In the genomic region with DNA sequence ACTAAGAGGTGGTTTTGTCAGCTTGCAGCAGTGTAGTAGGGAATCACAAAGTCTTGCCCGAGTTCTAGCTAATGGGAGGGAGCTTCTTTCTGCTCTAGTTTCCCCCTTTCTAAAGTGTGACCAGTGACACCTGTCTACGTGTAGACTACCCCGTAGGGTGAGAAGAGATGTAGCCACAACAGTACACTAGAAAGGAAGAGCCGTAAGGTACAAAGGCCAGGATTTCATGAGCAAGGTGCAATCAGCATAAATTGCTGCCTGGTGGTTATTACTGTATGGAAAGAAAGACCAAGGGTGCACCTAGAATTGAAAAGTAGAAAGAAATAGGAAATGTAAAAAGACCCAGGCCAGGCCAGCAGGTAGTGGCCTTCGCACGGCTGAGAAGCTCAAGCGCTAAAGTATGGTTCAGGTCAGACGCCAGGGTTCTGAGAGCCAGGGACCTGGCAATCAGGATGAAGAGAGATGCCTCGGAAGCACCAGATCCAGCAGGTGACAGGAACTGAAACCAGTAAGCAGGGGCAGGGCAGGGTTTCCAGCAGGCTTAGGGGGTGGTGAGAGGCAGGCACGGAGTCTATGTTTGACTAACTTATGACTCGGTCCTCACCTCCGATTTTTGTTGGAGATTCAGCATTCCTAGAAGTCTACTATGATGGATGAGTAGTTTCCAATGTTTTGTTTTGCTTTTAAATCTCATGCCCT, we compare ENCODE assay signal across 24 mouse cellular contexts.
DNase-seq lines count a peak whose midpoint lies in the region; ATAC-seq lines count a peak whose summit lies in the region.
"Had no signal": no experiment of that assay in that cellular context is flagged by ENCODE, and none has a peak within 500 bp of the region (broad histone marks: within the 10 kb centered on the region; RNA-seq: fewer than 3 reads in every experiment).

No protein-coding gene starts in this region.

- H3K9ac ChIP-seq in hindbrain, embryonic 16.5 days (ENCODE audit: low read depth, low read length), result no peak overlapping the region
- H3K9ac ChIP-seq: embryonic facial prominence, embryonic 12.5 days; limb, embryonic 15.5 days; midbrain, embryonic 12.5 days; stomach, embryonic 15.5 days had no signal

- no peaks in the 10 kb centered on the region for H3K36me3 ChIP-seq in hindbrain, embryonic 16.5 days (ENCODE audit: control insufficient read depth, insufficient read depth, low read length)
- H3K36me3 ChIP-seq: G1E; midbrain, embryonic 12.5 days had no signal

- no peak overlapping the region for H3K27ac ChIP-seq in hindbrain, embryonic 16.5 days (ENCODE audit: low read depth, low read length)
- H3K27ac ChIP-seq: embryonic facial prominence, embryonic 12.5 days; heart, embryonic 10.5 days; hindbrain, postnatal 0 days; limb, embryonic 15.5 days; midbrain, embryonic 12.5 days; stomach, embryonic 15.5 days had no signal

- no peaks in the 10 kb centered on the region for H3K9me3 ChIP-seq in hindbrain, embryonic 16.5 days (ENCODE audit: control insufficient read depth, low read length)
- H3K9me3 ChIP-seq: embryonic facial prominence, embryonic 12.5 days; heart, embryonic 10.5 days; limb, embryonic 15.5 days; midbrain, embryonic 12.5 days; stomach, embryonic 15.5 days had no signal

- peak; percentile 56 for ATAC-seq in neutrophil, adult 5-6 weeks (ENCODE audit: extremely low read depth, insufficient number of reproducible peaks, low FRiP score, poor library complexity, severe bottlenecking)
- ATAC-seq in hindbrain, embryonic 16.5 days, result no peak
- ATAC-seq: hindbrain, postnatal 0 days; Patski had no signal

- 90% methylated on average over 12 of the region's 12 CpGs for WGBS in hindbrain, embryonic 16.5 days

- no peak overlapping the region for H3K4me2 ChIP-seq in hindbrain, embryonic 16.5 days (ENCODE audit: low read length)
- H3K4me2 ChIP-seq: embryonic facial prominence, embryonic 12.5 days; limb, embryonic 15.5 days; midbrain, embryonic 12.5 days; stomach, embryonic 15.5 days had no signal

- DNase-seq in thymus, postnatal 4 days, result peak; percentile 31
- DNase-seq in thymus, postnatal 10 days (ENCODE audit: low spot score in 2 of 2), result no peak
- peak; percentile 31 for DNase-seq in T-cell, adult 2 months (ENCODE audit: low spot score)
- DNase-seq in heart, postnatal 4 days, result no peak
- no peak for DNase-seq in frontal cortex, postnatal 10 days (ENCODE audit: low spot score in 2 of 2)
- DNase-seq: adrenal gland, adult 2 months; cerebellum, adult 11 months; cerebellum, adult 9-11 months; gastrocnemius, postnatal 10 days; kidney, adult 8-10 months; kidney, postnatal 14 days; lung, adult 2 months; lung, postnatal 14 days; thymus, postnatal 36 days had no signal

- peaks cover 7% of the 10 kb centered on the region; the same call in 1 of the 2 replicates for H3K4me1 ChIP-seq in hindbrain, embryonic 16.5 days (ENCODE audit: control insufficient read depth, insufficient read depth, low read depth, low read length)

- no peaks in the 10 kb centered on the region for H3K27me3 ChIP-seq in hindbrain, embryonic 16.5 days (replicated peaks; ENCODE audit: control insufficient read depth, insufficient read depth, low read length)
- H3K27me3 ChIP-seq: embryonic facial prominence, embryonic 12.5 days; limb, embryonic 15.5 days; midbrain, embryonic 12.5 days; Patski; stomach, embryonic 15.5 days had no signal

- H3K4me3 ChIP-seq in hindbrain, embryonic 16.5 days (ENCODE audit: low read length), result no peak overlapping the region
- H3K4me3 ChIP-seq: embryonic facial prominence, embryonic 12.5 days; heart, embryonic 10.5 days; limb, embryonic 15.5 days; midbrain, embryonic 12.5 days; stomach, embryonic 15.5 days had no signal

Comparison
In these comparisons a context has a peak if more than half of its experiments do, and no peak if none do; other contexts are left out.
1. DNase-seq: peak in thymus, postnatal 4 days (single experiment) and T-cell, adult 2 months (single experiment); none in thymus, postnatal 10 days (0 of 2), heart, postnatal 4 days (single experiment) and frontal cortex, postnatal 10 days (0 of 2).